Mouse (Mus musculus) cerebellum, adult 8-10 months (tissue): ENCODE measurements around the gene Esr2.

Source experiments
- DNase-seq: peaks from one replicate; pipeline ENCODE4 v3.0.0; 2022

Gene Esr2

GRCm38 (mm10) chr12:76081557-76082211, 95.4 kb downstream of the Esr2 start:
- DNase-seq, result peak; percentile 89

- DNase-seq, result no peak
Measured at GRCm38 (mm10) chr12:76080876-76081556, 96.0 kb downstream of the Esr2 start.

- DNase-seq, result no peak
Measured at GRCm38 (mm10) chr12:76073981-76074380, 103.1 kb downstream of the Esr2 start.

GRCm38 (mm10) chr12:76073066-76073826, 103.8 kb downstream of the Esr2 start:
- no peak for DNase-seq

GRCm38 (mm10) chr12:76071935-76072849, 104.9 kb downstream of the Esr2 start:
- DNase-seq, result no peak
